ENCODE assay signal across 9 mouse cellular contexts in genomic region chr14:31384366-31385323, GRCm38 (mm10). TPM values are rescaled to one million over a fixed set of nuclear protein-coding genes. Genes with fewer than 3 reads are reported as not detected.
A peak's percentile ranks its signal among the peaks of the same experiment; 100 is the strongest.
DNase-seq lines count a peak whose midpoint lies in the region; ATAC-seq and TF ChIP-seq lines count a peak whose summit lies in the region.
"Had no signal": no experiment of that assay in that cellular context is flagged by ENCODE, and none has a peak within 500 bp of the region (broad histone marks: within the 10 kb centered on the region; RNA-seq: fewer than 3 reads in every experiment).

No protein-coding gene starts in this region.

- intact Hi-C loops in left cerebral cortex, postnatal 4 days (cut with DNase I) = loop anchor here (5.0 kb wide), 1 partner anchor 88 kb away; no protein-coding TSS in a partner anchor

- 53% methylated on average over 13 of the region's 13 CpGs for WGBS in heart, embryonic 14.5 days
- WGBS in limb, embryonic 14.5 days = 61% methylated on average over 13 of the region's 13 CpGs

- peaks cover 4% of the 10 kb centered on the region; the same call in 1 of the 2 replicates for H3K9me3 ChIP-seq in heart, embryonic 14.5 days (ENCODE audit: control insufficient read depth, low read length)
- no peaks in the 10 kb centered on the region for H3K9me3 ChIP-seq in limb, embryonic 14.5 days (ENCODE audit: control insufficient read depth, low read length)

- no peak overlapping the region; the same call in 1 of the 2 replicates for H3K9ac ChIP-seq in heart, embryonic 14.5 days (ENCODE audit: low read length)
- 0 out of 2 replicates have a peak overlapping the region, but pooled peaks have one; percentile 25 for H3K9ac ChIP-seq in limb, embryonic 14.5 days (ENCODE audit: low read depth, low read length, severe bottlenecking)

- H3K4me1 ChIP-seq in heart, embryonic 14.5 days (ENCODE audit: control insufficient read depth in 2 of 2, insufficient read depth in 2 of 2, low read length in 2 of 2) = peaks cover 17 to 20% of the 10 kb centered on the region in 2 experiments
- peaks cover 20% of the 10 kb centered on the region for H3K4me1 ChIP-seq in limb, embryonic 14.5 days (ENCODE audit: control insufficient read depth, insufficient read depth, low read length)

- H3K27ac ChIP-seq in heart, embryonic 14.5 days (replicated peaks in 1 of 2; ENCODE audit: control insufficient read depth in 1 of 2, insufficient read depth in 1 of 2, low read depth in 2 of 2, low read length in 2 of 2) = peak overlapping the region; percentile 22 to 61; a peak in 2 of 4 replicates
- 0 out of 2 replicates have a peak overlapping the region, but pooled peaks have one; percentile 38 for H3K27ac ChIP-seq in limb, embryonic 14.5 days (replicated peaks; ENCODE audit: low read depth, low read length)

- H3K4me2 ChIP-seq in heart, embryonic 14.5 days (ENCODE audit: low read length) = no peak overlapping the region
- no peak overlapping the region for H3K4me2 ChIP-seq in limb, embryonic 14.5 days (replicated peaks; ENCODE audit: low read depth, low read length, severe bottlenecking)

- ATAC-seq in heart, embryonic 14.5 days (ENCODE audit: insufficient number of reproducible peaks, insufficient read depth, low FRiP score, low read depth) = no peak
- ATAC-seq in limb, embryonic 14.5 days (ENCODE audit: low FRiP score, low read depth) = peak; percentile 36; the same call in 1 of the 2 replicates

- H3K27me3 ChIP-seq in heart, embryonic 14.5 days (ENCODE audit: control insufficient read depth, insufficient read depth, low read length) = no peaks in the 10 kb centered on the region
- no peaks in the 10 kb centered on the region for H3K27me3 ChIP-seq in limb, embryonic 14.5 days (ENCODE audit: control insufficient read depth, insufficient read depth, low read length)
- H3K27me3 ChIP-seq: Patski had no signal

- DNase-seq in left cerebral cortex, postnatal 4 days = peak; percentile 63
- DNase-seq in left cerebral cortex, adult 18-20 months (ENCODE audit: low spot score in 2 of 2) = no peak
- peak; percentile 84 to 85 for DNase-seq in adrenal gland, postnatal 36 days
- DNase-seq in limb, embryonic 14.5 days (ENCODE audit: low spot score) = peak; percentile 54
- DNase-seq in layer of hippocampus, postnatal 25 days (ENCODE audit: extremely low spot score in 1 of 2, low spot score in 1 of 2) = no peak
- no peak for DNase-seq in layer of hippocampus, adult 9-11 months
- DNase-seq in right cerebral cortex, postnatal 4 days = no peak

- H3K4me3 ChIP-seq in heart, embryonic 14.5 days (ENCODE audit: control insufficient read depth in 1 of 2, insufficient read depth in 1 of 2, low read depth in 1 of 2, low read length in 2 of 2) = no peak overlapping the region
- no peak overlapping the region for H3K4me3 ChIP-seq in limb, embryonic 14.5 days (replicated peaks; ENCODE audit: low read length)

- no peaks in the 10 kb centered on the region for H3K36me3 ChIP-seq in heart, embryonic 14.5 days (ENCODE audit: control insufficient read depth, insufficient read depth, low read length)
- peaks cover 14% of the 10 kb centered on the region; the same call in 1 of the 2 replicates for H3K36me3 ChIP-seq in limb, embryonic 14.5 days (ENCODE audit: control insufficient read depth, insufficient read depth, low read length)

- no peak for TF ChIP-seq POLR2A in limb, embryonic 14.5 days (IDR thresholded peaks at IDR 0.05; ENCODE audit: borderline replicate concordance, extremely low read depth, insufficient read depth, insufficient read length)

RNA-seq across cellular contexts. Expression of gene Capn7, which starts 48.2 kb away (rescaled TPM):
- 10 to 100 TPM; 60.9 to 61.4 TPM for total RNA-seq in left cerebral cortex, postnatal 4 days (2021)
- total RNA-seq in left cerebral cortex, adult 18-20 months (2021) = 10 to 100 TPM; 37.5 to 40.8 TPM
- total RNA-seq in adrenal gland, postnatal 36 days (2021) = 10 to 100 TPM; 43.5 to 45.0 TPM
- polyA plus RNA-seq in heart, embryonic 14.5 days (2014; fragmentation: Nextera tagmentation; extraction: Ambion mirVana) = 44.9 and 45.9 TPM in 2 replicates
- polyA plus RNA-seq in limb, embryonic 14.5 days (2012; rRNA removed) = 37.3 and 44.7 TPM in 2 replicates
- polyA plus RNA-seq in limb, embryonic 14.5 days (2014; fragmentation: Nextera tagmentation; extraction: Ambion mirVana) = 44.1 and 45.6 TPM in 2 replicates
- total RNA-seq in layer of hippocampus, postnatal 25 days (2021) = 10 to 100 TPM; 36.8 to 40.1 TPM

RNA-seq across cellular contexts. Expression of gene Sh3bp5, which starts 51.2 kb away (rescaled TPM):
- 100 to 1,000 TPM; 140 to 147 TPM for total RNA-seq in left cerebral cortex, postnatal 4 days (2021)
- 10 to 100 TPM; 61.4 to 68.3 TPM for total RNA-seq in left cerebral cortex, adult 18-20 months (2021)
- total RNA-seq in adrenal gland, postnatal 36 days (2021) = 100 to 1,000 TPM; 147 to 211 TPM
- 13.0 and 13.5 TPM in 2 replicates for polyA plus RNA-seq in heart, embryonic 14.5 days (2014; fragmentation: Nextera tagmentation; extraction: Ambion mirVana)
- polyA plus RNA-seq in limb, embryonic 14.5 days (2012; rRNA removed) = 37.4 and 49.1 TPM in 2 replicates
- polyA plus RNA-seq in limb, embryonic 14.5 days (2014; fragmentation: Nextera tagmentation; extraction: Ambion mirVana) = 22.2 and 28.4 TPM in 2 replicates
- total RNA-seq in layer of hippocampus, postnatal 25 days (2021) = 100 to 1,000 TPM; 135 to 147 TPM

Comparison
In these comparisons a context has a peak if more than half of its experiments do, and no peak if none do; other contexts are left out.
1. DNase-seq: peak in left cerebral cortex, postnatal 4 days (single experiment), adrenal gland, postnatal 36 days (2 of 2) and limb, embryonic 14.5 days (single experiment); none in left cerebral cortex, adult 18-20 months (0 of 2), layer of hippocampus, postnatal 25 days (0 of 2), layer of hippocampus, adult 9-11 months (single experiment) and right cerebral cortex, postnatal 4 days (single experiment).